Mouse (Mus musculus): ENCODE data around the gene Fabp3. TPM values are rescaled to one million over a fixed set of nuclear protein-coding genes. Genes with fewer than 3 reads are reported as not detected.

Gene Fabp3
- polyA plus RNA-seq, 1 experiment from 2014 or later = 6.6 TPM

DNA sequence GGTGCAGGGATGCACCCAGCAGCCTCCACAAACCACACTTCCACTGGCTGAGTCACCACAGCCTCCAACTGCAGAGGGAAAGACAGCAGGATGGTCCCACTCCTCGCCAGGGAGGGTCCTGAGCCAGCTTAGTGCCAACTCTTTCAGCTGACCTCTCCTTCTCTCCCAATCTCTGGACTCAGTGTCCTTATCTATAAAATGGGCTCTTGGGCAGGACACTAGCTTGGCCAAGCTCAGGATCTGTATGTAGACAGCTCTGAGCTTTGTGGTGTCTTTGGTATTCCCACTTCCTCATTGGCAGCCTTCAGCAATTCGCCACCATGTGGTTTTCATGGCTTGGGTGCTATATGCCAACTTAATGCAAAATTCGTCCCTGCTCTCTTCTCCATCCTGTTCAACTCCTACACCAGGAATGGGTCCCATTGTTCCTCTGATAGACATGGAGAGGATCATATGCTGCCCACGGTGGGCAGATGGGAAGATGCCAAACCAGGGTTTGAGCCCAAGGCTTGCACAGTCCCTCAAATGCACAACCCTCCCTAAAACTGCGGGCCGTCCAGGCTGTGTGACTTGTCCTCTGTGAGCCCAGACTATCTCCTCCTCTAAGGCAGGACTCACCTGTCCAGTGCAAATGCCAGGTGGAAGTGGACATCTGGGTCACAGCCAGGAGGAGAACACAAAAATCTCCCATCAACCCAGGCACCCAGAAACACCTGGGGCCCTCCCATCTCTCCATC lies 37.6 kb upstream of the Fabp3 start:
- DNase-seq (ENCODE audit: low spot score) = no peak
- no peak overlapping the region for H3K4me2 ChIP-seq (ENCODE audit: low read length)
- H3K4me3 ChIP-seq (ENCODE audit: low read depth, low read length) = no peak overlapping the region
- no peak overlapping the region for H3K27ac ChIP-seq (ENCODE audit: low read depth)
- no peaks in the 10 kb centered on the region for H3K9me3 ChIP-seq (ENCODE audit: control insufficient read depth, low read length)
- ATAC-seq (replicated peaks; ENCODE audit: low FRiP score, low TSS enrichment, low read depth) = no peak
- 81% methylated on average over 6 of the region's 6 CpGs for WGBS
- no peaks in the 10 kb centered on the region for H3K36me3 ChIP-seq (ENCODE audit: control insufficient read depth, insufficient read depth, low read length)
- H3K4me1 ChIP-seq (replicated peaks; ENCODE audit: control insufficient read depth, insufficient read depth, low read length) = peaks cover 8% of the 10 kb centered on the region; the same call in 1 of the 2 replicates
- H3K9ac ChIP-seq (ENCODE audit: low read length) = no peak overlapping the region
- H3K27me3 ChIP-seq (replicated peaks; ENCODE audit: control insufficient read depth, insufficient read depth, low read length) = peaks cover 19% of the 10 kb centered on the region

DNA sequence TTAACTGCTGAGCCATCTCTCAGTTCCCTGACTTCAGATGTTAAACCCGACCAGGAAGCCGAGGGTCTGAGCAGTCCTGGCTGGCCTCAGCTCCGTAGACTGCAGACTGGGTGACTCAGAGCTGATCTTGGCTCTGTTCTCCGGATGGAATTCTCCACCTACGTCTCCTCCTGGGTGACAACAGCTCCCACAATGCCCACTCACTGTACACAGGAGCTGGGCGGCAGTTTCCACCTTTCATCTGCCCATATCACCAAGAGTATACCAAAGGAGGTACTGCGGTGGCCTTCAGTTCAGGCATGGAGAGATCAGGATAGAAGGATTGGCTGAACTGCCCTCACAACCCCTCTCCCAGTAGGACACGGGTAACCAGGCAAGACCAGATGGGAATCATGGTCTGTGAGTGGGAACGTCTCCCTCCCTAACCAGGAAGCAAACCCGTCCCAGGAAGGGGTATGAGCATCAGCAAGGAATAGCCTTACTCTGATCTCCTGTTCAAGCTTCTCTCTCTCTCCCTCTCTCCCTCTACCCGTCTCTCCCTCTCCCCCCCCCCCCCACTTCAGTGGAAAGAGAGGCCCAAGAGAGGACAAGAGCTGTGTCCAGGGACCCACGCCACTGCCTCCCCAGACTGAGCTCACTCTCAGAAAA lies 34.6 kb upstream of the Fabp3 start:
- ATAC-seq (replicated peaks; ENCODE audit: low FRiP score, low TSS enrichment, low read depth) = peak; percentile 21; the same call in 1 of the 2 replicates
- H3K27ac ChIP-seq (ENCODE audit: low read depth) = no peak overlapping the region; the same call in 1 of the 2 replicates

DNA sequence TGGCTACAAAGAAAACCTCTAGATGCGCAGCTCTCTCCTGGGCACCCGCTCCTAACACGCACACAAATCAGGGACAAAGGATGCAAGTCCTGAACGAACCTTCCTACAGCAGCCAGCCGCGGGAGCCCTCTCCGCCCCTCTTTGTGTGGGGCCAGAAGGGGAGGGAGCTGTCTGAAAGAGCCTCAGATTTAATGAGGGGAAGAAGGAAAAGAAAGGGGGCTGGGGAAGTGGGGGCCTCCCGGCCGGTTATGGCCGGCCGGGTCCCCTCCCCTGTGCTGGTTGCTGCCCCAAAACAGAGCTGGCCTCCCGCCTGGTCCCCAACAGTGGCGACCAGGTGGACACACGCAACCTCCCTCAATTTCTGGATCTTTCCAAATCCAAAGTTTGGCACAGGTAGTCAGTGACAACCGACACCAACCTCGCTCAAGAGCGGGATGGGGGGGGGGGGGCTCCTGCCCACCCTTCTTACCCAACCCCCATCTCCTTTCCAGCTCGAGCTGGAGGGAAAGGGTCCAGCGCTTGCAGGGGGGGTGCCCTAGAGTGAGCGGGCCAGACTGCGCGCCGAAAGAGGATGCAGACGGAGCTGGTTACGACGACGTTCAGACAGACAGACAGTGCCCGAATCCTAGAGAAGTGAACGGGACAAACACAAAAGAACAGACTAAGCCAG lies 33.9 kb upstream of the Fabp3 start:
- 1% methylated on average over 29 of the region's 29 CpGs for WGBS
- Histone ChIP-seq H3K4me1 (replicated peaks; ENCODE audit: control insufficient read depth, insufficient read depth, low read length) (peaks cover 4% of the 10 kb centered on the region; the same call in 1 of the 2 replicates), H3K9me3 (ENCODE audit: control insufficient read depth, low read length) (no peaks in the 10 kb centered on the region), H3K36me3 (ENCODE audit: control insufficient read depth, insufficient read depth, low read length) (no peaks in the 10 kb centered on the region), H3K27ac (ENCODE audit: low read depth) (no peak overlapping the region; the same call in 1 of the 2 replicates), H3K9ac (ENCODE audit: low read length) (peak overlapping the region; percentile 42), H3K27me3 (replicated peaks; ENCODE audit: control insufficient read depth, insufficient read depth, low read length) (peaks cover 30% of the 10 kb centered on the region), H3K4me3 (ENCODE audit: low read depth, low read length) (peak overlapping the region; percentile 54), H3K4me2 (ENCODE audit: low read length) (peak overlapping the region; percentile 98)
- DNase-seq (ENCODE audit: low spot score) (peak; percentile 69), ATAC-seq (replicated peaks; ENCODE audit: low FRiP score, low TSS enrichment, low read depth) (peak; percentile 36)

More for the DNA sequence above, 34.6 kb upstream of the Fabp3 start:
- DNase-seq (ENCODE audit: low spot score) = no peak
- H3K4me2 ChIP-seq (ENCODE audit: low read length) = peak overlapping the region; percentile 98
- H3K9me3 ChIP-seq (ENCODE audit: control insufficient read depth, low read length) = no peaks in the 10 kb centered on the region
- 19% methylated on average over 12 of the region's 12 CpGs for WGBS
- peak overlapping the region; percentile 54 for H3K4me3 ChIP-seq (ENCODE audit: low read depth, low read length)
- H3K27me3 ChIP-seq (replicated peaks; ENCODE audit: control insufficient read depth, insufficient read depth, low read length) = peaks cover 25% of the 10 kb centered on the region
- H3K9ac ChIP-seq (ENCODE audit: low read length) = peak overlapping the region; percentile 42
- no peaks in the 10 kb centered on the region for H3K36me3 ChIP-seq (ENCODE audit: control insufficient read depth, insufficient read depth, low read length)
- H3K4me1 ChIP-seq (replicated peaks; ENCODE audit: control insufficient read depth, insufficient read depth, low read length) = peaks cover 4% of the 10 kb centered on the region; the same call in 1 of the 2 replicates

DNA sequence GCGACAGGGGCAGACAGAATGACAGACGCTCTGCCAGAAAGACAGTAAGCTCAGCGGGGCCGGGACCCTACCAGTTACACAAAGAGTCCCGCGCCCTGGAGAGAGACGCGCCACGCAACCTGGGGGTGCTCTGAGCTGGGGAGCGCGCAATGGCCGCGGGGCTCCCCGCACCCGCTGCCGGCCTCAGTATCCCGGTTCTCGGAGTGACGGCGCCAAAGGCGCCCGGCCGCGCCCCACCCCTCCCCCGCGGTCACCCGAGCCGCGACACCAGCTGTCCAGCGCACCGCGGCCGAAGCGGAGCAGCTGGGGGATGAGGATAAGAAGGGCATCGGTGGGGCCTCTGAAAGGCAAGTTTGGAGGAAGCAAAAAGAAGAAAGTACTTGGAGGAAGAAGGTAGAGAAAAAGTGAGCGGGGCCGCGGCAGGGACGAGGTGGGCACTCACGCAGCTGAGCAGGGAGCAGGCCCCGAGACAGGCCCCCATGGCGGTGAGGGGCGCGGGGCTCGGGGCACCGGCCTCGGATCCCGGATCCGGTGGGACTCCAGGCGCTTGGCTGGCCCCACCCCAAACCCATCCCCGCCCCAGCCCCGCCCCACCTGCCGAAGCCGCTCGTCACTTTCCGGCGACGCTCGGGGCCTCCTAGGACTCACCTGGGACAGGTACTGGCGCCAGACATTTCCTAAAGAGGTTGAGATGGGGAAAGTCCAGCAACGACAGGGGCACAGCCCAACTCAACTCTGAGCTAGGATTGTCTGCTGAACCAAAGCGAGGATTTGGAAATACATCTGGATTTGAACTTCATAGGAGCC lies 33.2 kb upstream of the Fabp3 start:
- peak; percentile 65; the same call in 1 of the 2 replicates for ATAC-seq (replicated peaks; ENCODE audit: low FRiP score, low TSS enrichment, low read depth)
- peak overlapping the region; percentile 54 for H3K4me3 ChIP-seq (ENCODE audit: low read depth, low read length)
- peaks cover 4% of the 10 kb centered on the region; the same call in 1 of the 2 replicates for H3K4me1 ChIP-seq (replicated peaks; ENCODE audit: control insufficient read depth, insufficient read depth, low read length)
- H3K9me3 ChIP-seq (ENCODE audit: control insufficient read depth, low read length) = no peaks in the 10 kb centered on the region
- WGBS = 1% methylated on average over 62 of the region's 62 CpGs
- H3K27me3 ChIP-seq (replicated peaks; ENCODE audit: control insufficient read depth, insufficient read depth, low read length) = peaks cover 30% of the 10 kb centered on the region
- peak overlapping the region; percentile 42 for H3K9ac ChIP-seq (ENCODE audit: low read length)
- DNase-seq (ENCODE audit: low spot score) = peak; percentile 72
- no peak overlapping the region for H3K27ac ChIP-seq (ENCODE audit: low read depth)
- H3K36me3 ChIP-seq (ENCODE audit: control insufficient read depth, insufficient read depth, low read length) = no peaks in the 10 kb centered on the region
- peak overlapping the region; percentile 98 for H3K4me2 ChIP-seq (ENCODE audit: low read length)

DNA sequence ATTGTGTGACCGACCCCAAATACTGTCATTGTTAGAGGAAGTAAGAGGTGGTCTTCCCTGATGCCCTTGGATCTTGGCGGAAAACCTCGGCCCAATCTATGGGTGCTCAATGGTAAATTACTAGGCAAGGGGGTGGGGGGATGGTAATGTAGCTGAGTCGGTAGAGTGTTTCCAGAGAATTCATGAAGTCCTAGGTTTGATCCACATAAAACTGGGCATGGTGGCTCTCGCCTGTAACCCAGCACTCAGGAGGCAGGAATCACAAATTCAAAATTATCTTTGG lies 32.6 kb upstream of the Fabp3 start:
- H3K36me3 ChIP-seq (ENCODE audit: control insufficient read depth, insufficient read depth, low read length) = no peaks in the 10 kb centered on the region
- no peak overlapping the region for H3K27ac ChIP-seq (ENCODE audit: low read depth)
- WGBS = 47% methylated on average over 5 of the region's 5 CpGs
- DNase-seq (ENCODE audit: low spot score) (no peak), ATAC-seq (replicated peaks; ENCODE audit: low FRiP score, low TSS enrichment, low read depth) (0 out of 2 replicates have a peak, but pooled peaks have one; percentile 9)
- no peaks in the 10 kb centered on the region for H3K9me3 ChIP-seq (ENCODE audit: control insufficient read depth, low read length)
- peaks cover 30% of the 10 kb centered on the region for H3K27me3 ChIP-seq (replicated peaks; ENCODE audit: control insufficient read depth, insufficient read depth, low read length)
- H3K4me2 ChIP-seq (ENCODE audit: low read length) = peak overlapping the region; percentile 98; the same call in 1 of the 2 replicates
- no peak overlapping the region for H3K9ac ChIP-seq (ENCODE audit: low read length)
- H3K4me1 ChIP-seq (replicated peaks; ENCODE audit: control insufficient read depth, insufficient read depth, low read length) = peaks cover 4% of the 10 kb centered on the region; the same call in 1 of the 2 replicates
- no peak overlapping the region for H3K4me3 ChIP-seq (ENCODE audit: low read depth, low read length)

DNA sequence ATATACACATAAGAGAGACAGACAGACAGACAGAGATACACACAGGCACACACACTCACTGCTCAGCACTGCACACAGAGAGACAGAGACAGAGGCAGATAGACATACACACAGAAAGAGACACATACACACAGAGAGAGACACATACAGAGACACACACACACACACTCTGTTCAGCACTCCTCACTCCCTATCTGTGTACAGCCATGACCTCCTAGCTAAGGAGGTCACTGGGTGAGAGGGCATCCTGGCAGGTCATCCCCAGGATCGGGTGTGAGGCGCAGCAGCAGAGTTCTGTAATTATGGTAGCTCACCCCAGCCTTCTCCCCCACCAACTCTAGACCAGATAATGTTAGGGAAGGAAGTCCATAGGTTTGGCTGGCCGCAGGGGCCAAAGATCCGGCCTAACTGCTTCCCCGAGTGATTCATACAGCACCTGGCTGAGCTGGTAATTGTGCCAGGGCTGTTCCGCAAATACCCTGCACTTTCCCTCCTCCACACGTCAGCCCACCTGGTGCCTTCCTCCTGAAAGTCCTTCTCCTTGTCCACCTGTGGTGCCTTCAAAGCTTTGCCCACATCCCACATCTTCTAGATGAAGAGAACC lies 31.7 kb upstream of the Fabp3 start:
- Histone ChIP-seq H3K36me3 (ENCODE audit: control insufficient read depth, insufficient read depth, low read length) (no peaks in the 10 kb centered on the region), H3K4me1 (replicated peaks; ENCODE audit: control insufficient read depth, insufficient read depth, low read length) (peaks cover 4% of the 10 kb centered on the region; the same call in 1 of the 2 replicates), H3K9me3 (ENCODE audit: control insufficient read depth, low read length) (no peaks in the 10 kb centered on the region), H3K4me2 (ENCODE audit: low read length) (no peak overlapping the region), H3K27ac (ENCODE audit: low read depth) (no peak overlapping the region), H3K27me3 (replicated peaks; ENCODE audit: control insufficient read depth, insufficient read depth, low read length) (peaks cover 30% of the 10 kb centered on the region), H3K9ac (ENCODE audit: low read length) (no peak overlapping the region), H3K4me3 (ENCODE audit: low read depth, low read length) (no peak overlapping the region)
- no peak for ATAC-seq (replicated peaks; ENCODE audit: low FRiP score, low TSS enrichment, low read depth)
- no peak for DNase-seq (ENCODE audit: low spot score)
- 60% methylated on average over 7 of the region's 7 CpGs for WGBS

DNA sequence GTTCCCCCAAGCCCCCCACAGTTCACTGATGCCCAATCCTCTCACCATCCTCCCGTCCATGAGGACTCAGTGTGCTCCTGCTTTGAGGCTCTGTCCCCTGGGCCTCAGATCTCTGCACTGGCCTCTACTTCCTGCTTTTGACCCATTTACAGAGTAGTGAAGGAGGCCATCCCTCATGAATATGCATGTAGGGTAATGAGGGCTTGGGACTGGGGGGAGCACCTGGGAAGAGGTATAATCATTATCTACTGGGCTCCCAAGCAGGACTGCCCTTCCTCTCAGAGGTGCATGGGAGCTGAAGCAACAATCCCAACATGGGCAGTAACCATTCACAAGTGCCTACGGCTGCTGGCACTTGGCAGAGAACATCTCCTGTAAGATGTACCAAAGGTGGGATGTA lies 29.3 kb upstream of the Fabp3 start, which contains the start of gene Serinc2:
Serinc2 (minus strand) TSS at position 101 of the 400 bp plus-strand sequence.
- Histone ChIP-seq H3K4me2 (ENCODE audit: low read length) (no peak within 1 kb of the TSS), H3K4me1 (replicated peaks; ENCODE audit: control insufficient read depth, insufficient read depth, low read length) (no peaks in the 10 kb centered on the region), H3K9me3 (ENCODE audit: control insufficient read depth, low read length) (no peaks in the 10 kb centered on the region), H3K9ac (ENCODE audit: low read length) (no peak within 1 kb of the TSS), H3K27ac (ENCODE audit: low read depth) (no peak within 1 kb of the TSS), H3K27me3 (replicated peaks; ENCODE audit: control insufficient read depth, insufficient read depth, low read length) (peaks cover 20% of the 10 kb centered on the region), H3K36me3 (ENCODE audit: control insufficient read depth, insufficient read depth, low read length) (no peaks in the 10 kb centered on the region), H3K4me3 (ENCODE audit: low read depth, low read length) (no peak within 1 kb of the TSS)
- DNase-seq (ENCODE audit: low spot score) = no peak
- 56% methylated on average over 2 of the region's 2 CpGs for WGBS
- no peak for ATAC-seq (replicated peaks; ENCODE audit: low FRiP score, low TSS enrichment, low read depth)

DNA sequence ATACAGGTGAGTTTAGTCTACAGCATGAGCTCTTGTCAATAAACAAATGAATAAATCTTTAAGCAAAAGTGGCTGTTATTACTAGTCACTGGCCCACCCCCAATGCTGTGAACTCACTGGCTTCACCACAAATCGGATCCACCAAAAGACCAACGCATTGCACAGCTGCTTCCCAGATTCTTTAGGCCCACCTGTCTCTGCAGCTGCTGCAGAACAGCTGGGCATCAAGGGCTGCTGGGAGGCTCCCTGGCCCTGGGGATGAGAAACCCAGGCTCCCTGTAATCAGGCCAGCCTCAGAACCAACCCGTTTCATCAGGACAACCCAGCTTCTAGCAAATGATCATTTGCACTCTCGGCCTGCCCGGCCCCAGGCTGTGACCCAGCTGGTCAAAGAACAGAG lies 25.5 kb upstream of the Fabp3 start:
- H3K36me3 ChIP-seq (ENCODE audit: control insufficient read depth, insufficient read depth, low read length) = no peaks in the 10 kb centered on the region
- H3K4me1 ChIP-seq (replicated peaks; ENCODE audit: control insufficient read depth, insufficient read depth, low read length) = no peaks in the 10 kb centered on the region
- no peak for DNase-seq (ENCODE audit: low spot score)
- no peak overlapping the region for H3K4me2 ChIP-seq (ENCODE audit: low read length)
- H3K9ac ChIP-seq (ENCODE audit: low read length) = no peak overlapping the region
- 0 out of 2 replicates have a peak, but pooled peaks cover 6% of the 10 kb centered on the region for H3K27me3 ChIP-seq (replicated peaks; ENCODE audit: control insufficient read depth, insufficient read depth, low read length)
- H3K4me3 ChIP-seq (ENCODE audit: low read depth, low read length) = no peak overlapping the region
- H3K27ac ChIP-seq (ENCODE audit: low read depth) = no peak overlapping the region
- ATAC-seq (replicated peaks; ENCODE audit: low FRiP score, low TSS enrichment, low read depth) = no peak
- 68% methylated on average over 5 of the region's 5 CpGs for WGBS
- no peaks in the 10 kb centered on the region for H3K9me3 ChIP-seq (ENCODE audit: control insufficient read depth, low read length)

Data from intestine, embryonic 14.5 days (tissue).